Mouse (Mus musculus): ENCODE results near the gene Tenm1. TPM values are rescaled to one million over a fixed set of nuclear protein-coding genes. Genes with fewer than 3 reads are reported as not detected.

Gene Tenm1
- 8.2 and 8.9 TPM in 2 replicates for polyA plus RNA-seq (2015; fragmentation: Nextera tagmentation; extraction: Ambion mirVana)

- H3K4me2 ChIP-seq: peak within 1 kb of the TSS; percentile 66
- peaks cover 3% of the 10 kb centered on the region; the same call in 1 of the 2 replicates for H3K27me3 ChIP-seq
- H3K27ac ChIP-seq: peak within 1 kb of the TSS; percentile 40; the same call in 1 of the 2 replicates
- H3K9me3 ChIP-seq (replicated peaks): no peaks in the 10 kb centered on the region
- no peaks in the 10 kb centered on the region for H3K36me3 ChIP-seq (ENCODE audit: poor library complexity, severe bottlenecking)
- peak within 1 kb of the TSS; percentile 52 for H3K9ac ChIP-seq
- peak within 1 kb of the TSS; percentile 44 for H3K4me3 ChIP-seq
- ATAC-seq: peak; percentile 58
- no peaks in the 10 kb centered on the region for H3K4me1 ChIP-seq
- WGBS: 18% methylated on average over 12 of the region's 22 CpGs
Observed at GRCm38 (mm10) chrX:43428855-43429263, at the start of gene Tenm1. Gene Tenm1 (minus strand): TSS chrX:43429126.

- no peaks in the 10 kb centered on the region for H3K36me3 ChIP-seq (ENCODE audit: poor library complexity, severe bottlenecking)
- H3K4me1 ChIP-seq: no peaks in the 10 kb centered on the region
- no peak overlapping the region for H3K4me2 ChIP-seq
- ATAC-seq: no peak
- no peak overlapping the region for H3K9ac ChIP-seq
- H3K4me3 ChIP-seq: no peak overlapping the region
- no peaks in the 10 kb centered on the region for H3K9me3 ChIP-seq (replicated peaks)
- no peak overlapping the region for H3K27ac ChIP-seq
- H3K27me3 ChIP-seq: no peaks in the 10 kb centered on the region
Observed at GRCm38 (mm10) chrX:43467311-43467710, 38.4 kb upstream of the Tenm1 start.

GRCm38 (mm10) chrX:43430581-43430980, 1.7 kb upstream of the Tenm1 start:
- Histone ChIP-seq H3K4me2 (peak overlapping the region; percentile 66), H3K9me3 (replicated peaks) (no peaks in the 10 kb centered on the region), H3K27me3 (peaks cover 3% of the 10 kb centered on the region; the same call in 1 of the 2 replicates), H3K27ac (peak overlapping the region; percentile 44; the same call in 1 of the 2 replicates), H3K4me3 (peak overlapping the region; percentile 44), H3K36me3 (ENCODE audit: poor library complexity, severe bottlenecking) (no peaks in the 10 kb centered on the region), H3K4me1 (no peaks in the 10 kb centered on the region), H3K9ac (peak overlapping the region; percentile 52; the same call in 1 of the 2 replicates)
- WGBS: 15% methylated on average over 11 of the region's 11 CpGs
- ATAC-seq: peak; percentile 52

GRCm38 (mm10) chrX:43429982-43430531, 1.1 kb upstream of the Tenm1 start:
- Histone ChIP-seq H3K27ac (peak overlapping the region; percentile 44; the same call in 1 of the 2 replicates), H3K4me1 (no peaks in the 10 kb centered on the region), H3K9me3 (replicated peaks) (no peaks in the 10 kb centered on the region), H3K27me3 (peaks cover 3% of the 10 kb centered on the region; the same call in 1 of the 2 replicates), H3K4me2 (peak overlapping the region; percentile 66), H3K4me3 (peak overlapping the region; percentile 44), H3K9ac (peak overlapping the region; percentile 52), H3K36me3 (ENCODE audit: poor library complexity, severe bottlenecking) (no peaks in the 10 kb centered on the region)
- ATAC-seq: peak; percentile 61
- WGBS: 13% methylated on average over 25 of the region's 25 CpGs

GRCm38 (mm10) chrX:43429337-43429736, 411 bp upstream of the Tenm1 start:
- Histone ChIP-seq H3K27me3 (peaks cover 3% of the 10 kb centered on the region; the same call in 1 of the 2 replicates), H3K27ac (no peak overlapping the region), H3K4me1 (no peaks in the 10 kb centered on the region), H3K9ac (0 out of 2 replicates have a peak overlapping the region, but pooled peaks have one; percentile 21), H3K4me3 (peak overlapping the region; percentile 44), H3K36me3 (ENCODE audit: poor library complexity, severe bottlenecking) (no peaks in the 10 kb centered on the region), H3K9me3 (replicated peaks) (no peaks in the 10 kb centered on the region), H3K4me2 (peak overlapping the region; percentile 66)
- ATAC-seq: peak; percentile 25; the same call in 1 of the 2 replicates
- WGBS: 22% methylated on average over 12 of the region's 12 CpGs

GRCm38 (mm10) chrX:43427961-43428365, 963 bp downstream of the Tenm1 start:
- 0 out of 2 replicates have a peak overlapping the region, but pooled peaks have one; percentile 46 for H3K9ac ChIP-seq
- H3K36me3 ChIP-seq (ENCODE audit: poor library complexity, severe bottlenecking): no peaks in the 10 kb centered on the region
- 0 out of 2 replicates have a peak, but pooled peaks have one; percentile 3 for ATAC-seq
- 10% methylated on average over 12 of the region's 12 CpGs for WGBS
- H3K4me1 ChIP-seq: no peaks in the 10 kb centered on the region
- H3K27ac ChIP-seq: no peak overlapping the region
- H3K9me3 ChIP-seq (replicated peaks): no peaks in the 10 kb centered on the region
- peak overlapping the region; percentile 44 for H3K4me3 ChIP-seq
- peak overlapping the region; percentile 66 for H3K4me2 ChIP-seq
- peaks cover 3% of the 10 kb centered on the region; the same call in 1 of the 2 replicates for H3K27me3 ChIP-seq

- no peaks in the 10 kb centered on the region for H3K36me3 ChIP-seq (ENCODE audit: poor library complexity, severe bottlenecking)
- peak overlapping the region; percentile 66 for H3K4me2 ChIP-seq
- WGBS: 23% methylated on average over 10 of the region's 10 CpGs
- H3K27me3 ChIP-seq: peaks cover 3% of the 10 kb centered on the region; the same call in 1 of the 2 replicates
- no peaks in the 10 kb centered on the region for H3K9me3 ChIP-seq (replicated peaks)
- no peak overlapping the region; the same call in 1 of the 2 replicates for H3K27ac ChIP-seq
- H3K9ac ChIP-seq: no peak overlapping the region
- ATAC-seq: no peak
- H3K4me3 ChIP-seq: peak overlapping the region; percentile 44
- no peaks in the 10 kb centered on the region for H3K4me1 ChIP-seq
Observed at GRCm38 (mm10) chrX:43427111-43427510, 1.8 kb downstream of the Tenm1 start.

GRCm38 (mm10) chrX:43397957-43398356, 31.0 kb downstream of the Tenm1 start:
- H3K4me1 ChIP-seq: no peaks in the 10 kb centered on the region
- no peaks in the 10 kb centered on the region for H3K36me3 ChIP-seq (ENCODE audit: poor library complexity, severe bottlenecking)
- H3K9me3 ChIP-seq (replicated peaks): no peaks in the 10 kb centered on the region
- H3K4me2 ChIP-seq: no peak overlapping the region
- WGBS: 84% methylated on average over 3 of the region's 3 CpGs
- H3K4me3 ChIP-seq: no peak overlapping the region
- no peak overlapping the region for H3K27ac ChIP-seq
- no peak overlapping the region for H3K9ac ChIP-seq
- no peak for ATAC-seq
- no peaks in the 10 kb centered on the region for H3K27me3 ChIP-seq

- Histone ChIP-seq H3K9ac (no peak overlapping the region), H3K4me3 (no peak overlapping the region), H3K4me2 (no peak overlapping the region), H3K4me1 (no peaks in the 10 kb centered on the region), H3K27me3 (no peaks in the 10 kb centered on the region), H3K36me3 (ENCODE audit: poor library complexity, severe bottlenecking) (no peaks in the 10 kb centered on the region), H3K9me3 (replicated peaks) (no peaks in the 10 kb centered on the region), H3K27ac (no peak overlapping the region)
- 88% methylated on average over 5 of the region's 5 CpGs for WGBS
- ATAC-seq: no peak
Observed at GRCm38 (mm10) chrX:43388106-43388505, 40.8 kb downstream of the Tenm1 start.

GRCm38 (mm10) chrX:43372526-43372925, 56.4 kb downstream of the Tenm1 start:
- Histone ChIP-seq H3K4me3 (no peak overlapping the region), H3K27me3 (no peaks in the 10 kb centered on the region), H3K9me3 (replicated peaks) (no peaks in the 10 kb centered on the region), H3K27ac (no peak overlapping the region), H3K4me2 (no peak overlapping the region), H3K9ac (no peak overlapping the region), H3K4me1 (no peaks in the 10 kb centered on the region), H3K36me3 (ENCODE audit: poor library complexity, severe bottlenecking) (no peaks in the 10 kb centered on the region)
- 60% methylated on average over 1 of the region's 1 CpGs for WGBS
- no peak for ATAC-seq

GRCm38 (mm10) chrX:43319351-43319750, 109.6 kb downstream of the Tenm1 start:
- Histone ChIP-seq H3K4me3 (no peak overlapping the region), H3K4me1 (no peaks in the 10 kb centered on the region), H3K27me3 (no peaks in the 10 kb centered on the region), H3K27ac (no peak overlapping the region), H3K36me3 (ENCODE audit: poor library complexity, severe bottlenecking) (no peaks in the 10 kb centered on the region), H3K9ac (no peak overlapping the region), H3K9me3 (replicated peaks) (no peaks in the 10 kb centered on the region), H3K4me2 (no peak overlapping the region)
- WGBS: 80% methylated on average over 1 of the region's 1 CpGs
- ATAC-seq: no peak

- no peak for ATAC-seq
- Histone ChIP-seq H3K4me3 (no peak overlapping the region), H3K27ac (no peak overlapping the region), H3K4me2 (no peak overlapping the region), H3K9ac (no peak overlapping the region), H3K36me3 (ENCODE audit: poor library complexity, severe bottlenecking) (no peaks in the 10 kb centered on the region), H3K27me3 (no peaks in the 10 kb centered on the region), H3K4me1 (no peaks in the 10 kb centered on the region), H3K9me3 (replicated peaks) (no peaks in the 10 kb centered on the region)
- 84% methylated on average over 3 of the region's 3 CpGs for WGBS
Observed at GRCm38 (mm10) chrX:43317801-43318520, 111.0 kb downstream of the Tenm1 start.

All from forebrain, embryonic 13.5 days (tissue).